Mouse (Mus musculus) testis, postnatal 14 days (tissue): Measurements from ENCODE around the gene Vwa3b.
A peak's percentile ranks its signal among the peaks of the same experiment; 100 is the strongest.

Experiments used
- DNase-seq: peaks from one replicate; pipeline ENCODE4 v3.0.0; 2021; ENCODE audit warnings: low spot score

Vwa3b gene

DNA sequence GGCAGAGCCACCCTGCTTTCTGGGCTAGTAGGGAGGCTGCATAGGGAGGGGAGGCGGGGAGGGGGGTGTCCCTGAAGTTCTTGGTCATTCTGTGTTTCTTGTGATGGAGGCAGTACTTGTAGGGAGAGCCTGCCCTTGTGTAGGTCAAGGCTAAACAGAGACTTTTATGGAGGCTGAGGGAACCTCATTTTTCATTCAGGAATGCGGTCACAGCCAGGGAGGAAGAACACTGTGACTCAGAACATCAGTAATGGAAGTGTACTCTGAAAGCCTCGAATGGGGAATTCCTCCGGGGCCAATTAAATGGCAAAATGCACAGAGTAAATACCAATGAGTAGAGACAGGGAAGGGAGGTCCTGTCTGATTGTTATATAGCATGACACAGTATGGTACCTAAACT, 37.4 kb downstream of the Vwa3b start:
- DNase-seq = no peak

DNA sequence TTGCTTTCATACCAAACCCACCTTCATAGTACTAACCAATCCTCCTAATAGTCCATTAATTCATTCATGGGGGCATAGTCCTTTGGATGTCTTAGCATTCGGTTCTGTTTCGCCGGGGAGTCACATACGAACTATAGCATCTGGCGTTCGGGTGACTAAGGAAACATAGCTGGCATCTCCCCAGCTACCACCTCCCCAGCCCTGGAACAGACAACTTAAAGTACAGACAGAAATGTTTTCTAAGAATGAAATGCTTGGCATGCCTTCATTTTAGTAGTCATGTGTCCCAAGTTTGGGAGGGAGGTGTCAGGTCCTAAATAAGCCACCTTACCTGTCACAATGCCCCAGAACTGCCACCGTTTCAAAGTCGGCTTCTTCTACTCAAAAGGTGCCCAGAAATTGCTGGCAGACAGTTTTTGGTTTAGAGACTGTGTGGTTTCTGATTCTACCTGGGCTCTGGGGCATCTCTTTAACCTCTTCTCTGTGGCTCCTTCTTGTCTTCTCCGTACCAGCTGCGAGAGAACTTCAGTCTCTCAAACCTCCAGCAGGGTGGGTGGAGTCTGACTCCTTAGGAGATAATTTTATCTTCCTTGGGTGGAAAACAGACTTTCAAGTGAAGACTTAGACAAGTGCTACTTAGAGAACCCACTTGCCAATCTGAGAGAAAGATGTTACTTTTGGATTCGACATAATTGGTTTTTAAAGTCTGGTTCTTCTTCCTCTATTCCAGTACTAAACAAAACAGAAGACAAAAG, 39.4 kb downstream of the Vwa3b start:
- DNase-seq = no peak

DNA sequence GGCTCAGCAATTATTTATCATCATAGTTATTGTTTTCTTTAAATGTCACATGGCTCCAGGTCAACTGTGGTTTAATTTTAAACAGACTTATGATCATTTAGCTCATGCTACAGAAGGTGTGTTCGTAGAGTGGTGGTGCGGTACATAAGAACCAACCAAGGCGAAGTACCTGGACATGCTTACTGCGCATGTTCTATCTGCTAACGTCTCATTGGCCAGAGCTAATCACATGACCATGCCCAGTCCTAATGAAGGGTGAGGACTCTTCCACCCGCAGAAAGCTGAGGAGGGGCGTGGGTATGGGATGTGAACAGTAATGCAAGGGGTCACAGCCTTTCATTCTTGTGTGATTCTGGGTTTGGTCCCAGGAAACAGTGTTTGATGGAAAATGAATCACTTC, 49.4 kb downstream of the Vwa3b start:
- no peak for DNase-seq

DNA sequence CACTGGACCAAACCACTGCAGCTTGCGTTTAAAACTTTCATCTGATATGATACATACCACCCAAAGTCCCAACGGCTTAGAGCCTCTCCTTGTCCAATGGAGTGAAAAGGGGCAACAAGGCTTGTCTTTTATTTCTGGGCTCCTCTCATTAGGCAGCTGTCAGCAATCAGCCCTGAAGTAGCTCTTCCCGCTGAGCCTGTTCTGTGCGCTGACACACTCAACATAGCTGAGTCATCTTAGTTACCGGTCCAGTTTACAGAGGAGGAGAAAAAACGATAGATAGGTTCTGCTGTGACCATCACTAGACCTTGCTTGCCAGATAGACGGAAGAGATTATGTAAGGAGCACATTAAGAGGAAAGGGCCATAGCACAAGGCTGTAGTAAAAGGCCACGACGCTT, 50.9 kb downstream of the Vwa3b start:
- DNase-seq = no peak

DNA sequence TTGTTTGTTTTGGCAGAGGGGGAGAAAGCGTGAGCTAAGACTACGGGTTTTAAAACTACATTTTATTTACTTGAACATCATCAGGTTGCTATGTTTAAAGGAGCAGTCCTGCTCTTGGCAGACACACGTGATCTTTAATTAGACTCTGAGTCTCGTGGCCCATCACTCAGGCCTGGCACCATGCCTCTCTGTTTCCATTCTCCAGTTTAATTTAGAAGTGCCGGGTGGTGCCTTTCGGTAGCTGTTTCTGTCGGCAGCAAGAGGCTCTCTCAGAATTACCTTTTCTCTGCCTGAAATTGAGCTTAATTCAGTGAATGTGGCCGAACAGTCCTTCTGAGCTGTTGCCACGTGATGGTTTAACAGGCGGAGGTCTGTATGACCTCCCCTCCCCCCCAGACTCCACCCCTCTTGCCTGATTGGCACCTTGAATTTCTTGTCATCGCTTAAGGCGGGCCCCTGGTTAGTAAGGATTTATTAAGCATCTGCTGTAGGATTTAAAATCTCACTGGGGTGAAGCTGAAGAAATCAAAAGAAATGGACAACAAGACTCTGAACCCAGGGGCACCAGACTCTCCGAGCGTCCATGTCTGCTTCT, 51.7 kb downstream of the Vwa3b start:
- no peak for DNase-seq

DNA sequence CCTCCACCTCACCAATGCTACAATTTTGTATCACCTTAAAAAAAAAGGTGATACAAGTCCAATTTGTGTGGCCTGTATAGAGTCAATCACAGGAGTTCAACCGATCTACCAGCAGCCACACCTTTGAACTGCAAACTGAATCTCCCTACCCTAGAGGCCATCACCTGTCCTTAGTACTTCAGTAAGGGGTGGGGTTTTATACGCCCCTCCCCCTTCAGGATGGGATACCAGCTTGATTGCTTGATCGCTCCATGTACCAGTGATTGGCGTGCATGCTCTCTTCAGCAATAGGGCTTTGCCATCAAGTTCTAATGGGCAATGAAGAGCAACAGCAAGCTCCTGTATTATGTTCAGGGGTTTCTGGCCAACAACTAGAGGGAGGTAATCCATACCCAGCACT, 54.0 kb downstream of the Vwa3b start:
- no peak for DNase-seq

DNA sequence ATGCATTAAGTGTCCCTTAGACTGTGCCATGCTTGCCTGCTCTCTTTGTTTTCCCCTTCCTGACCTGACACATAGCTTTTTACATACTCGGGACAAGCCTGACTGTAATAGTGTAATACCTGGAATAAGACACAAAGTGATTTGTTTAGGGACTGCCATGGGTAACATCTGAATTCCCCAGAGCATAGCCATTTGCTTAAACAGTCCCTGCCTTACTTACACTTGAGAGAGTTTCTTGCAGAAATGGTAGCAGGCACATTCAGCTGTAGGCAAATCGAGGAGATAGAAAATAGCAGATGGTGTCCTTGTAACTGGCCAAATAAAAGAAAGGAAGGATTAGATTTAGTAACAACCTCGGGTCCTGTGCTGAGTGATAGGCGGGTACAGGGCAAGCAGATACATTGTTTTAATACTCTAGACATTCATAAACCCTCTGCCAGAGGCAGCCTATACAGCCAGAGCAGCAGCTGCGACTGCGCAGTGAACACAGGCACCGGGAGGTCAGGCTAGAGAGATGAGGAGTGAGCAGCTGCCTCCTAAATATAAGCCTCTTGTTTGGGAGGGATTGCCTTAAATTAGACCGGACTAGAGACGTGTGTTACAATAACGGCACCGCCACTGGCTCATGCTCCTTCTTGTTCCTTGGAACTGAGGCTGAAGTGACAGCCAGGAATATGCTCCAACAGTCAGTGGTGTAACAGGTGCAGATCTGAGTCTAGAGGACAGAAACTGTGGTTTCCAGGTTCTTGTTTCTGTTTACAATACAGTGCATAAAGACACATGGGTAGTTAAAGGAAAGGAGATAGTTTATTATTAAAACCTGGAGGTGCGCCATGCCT, 55.2 kb downstream of the Vwa3b start:
- peak; percentile 62 for DNase-seq

DNA sequence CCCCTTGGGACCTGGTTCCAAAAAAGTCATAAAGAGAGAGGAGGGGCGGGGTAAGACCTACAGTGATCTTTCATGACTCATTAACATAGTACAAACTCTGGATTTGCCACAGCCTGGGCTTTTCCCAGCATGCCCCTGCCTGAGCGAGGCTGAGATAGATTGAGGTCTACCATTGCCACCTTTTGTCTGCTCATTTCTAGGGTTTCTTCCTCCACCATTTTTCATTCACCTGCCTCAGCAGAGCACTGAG, 55.7 kb downstream of the Vwa3b start:
- DNase-seq = no peak

DNA sequence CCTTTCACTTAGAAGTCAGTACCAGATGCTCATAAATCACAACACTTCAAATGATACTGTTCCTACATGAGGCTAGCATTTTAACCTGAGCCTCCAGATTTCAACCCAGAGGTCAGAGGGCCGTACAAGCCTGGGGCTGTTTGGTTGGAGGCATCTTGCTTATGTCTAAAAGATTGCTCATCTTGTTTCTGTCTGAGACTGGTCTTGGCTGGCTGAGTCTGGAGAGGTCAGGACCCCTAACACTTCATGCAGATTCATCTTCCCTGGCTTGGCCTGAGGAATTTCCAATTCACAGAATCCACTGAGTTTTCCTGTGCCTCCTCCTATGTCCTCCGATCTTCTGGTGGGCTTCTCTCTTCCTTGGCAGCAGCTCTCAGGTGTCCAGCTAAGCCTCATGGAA, 57.7 kb downstream of the Vwa3b start:
- no peak for DNase-seq

DNA sequence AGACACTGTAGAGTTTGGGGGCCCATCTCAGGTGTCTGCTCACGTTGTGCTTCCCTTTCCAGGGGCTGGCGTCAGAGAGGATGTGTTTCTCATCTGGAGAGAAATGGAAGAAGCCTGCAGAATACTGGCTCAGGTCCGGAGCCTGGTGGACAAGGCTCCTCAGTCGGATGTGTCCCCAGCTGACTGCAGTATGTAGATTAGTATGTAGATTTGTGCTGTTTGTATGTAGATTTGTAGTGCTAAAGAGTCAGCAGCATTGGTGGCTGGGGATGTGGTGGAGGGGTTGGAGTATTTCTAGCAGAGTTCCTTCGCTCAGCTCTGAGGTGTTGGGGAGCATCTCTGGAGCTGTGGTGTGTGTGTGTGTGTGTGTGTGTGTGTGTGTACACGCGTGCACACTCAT, 58.8 kb downstream of the Vwa3b start:
- no peak for DNase-seq

DNA sequence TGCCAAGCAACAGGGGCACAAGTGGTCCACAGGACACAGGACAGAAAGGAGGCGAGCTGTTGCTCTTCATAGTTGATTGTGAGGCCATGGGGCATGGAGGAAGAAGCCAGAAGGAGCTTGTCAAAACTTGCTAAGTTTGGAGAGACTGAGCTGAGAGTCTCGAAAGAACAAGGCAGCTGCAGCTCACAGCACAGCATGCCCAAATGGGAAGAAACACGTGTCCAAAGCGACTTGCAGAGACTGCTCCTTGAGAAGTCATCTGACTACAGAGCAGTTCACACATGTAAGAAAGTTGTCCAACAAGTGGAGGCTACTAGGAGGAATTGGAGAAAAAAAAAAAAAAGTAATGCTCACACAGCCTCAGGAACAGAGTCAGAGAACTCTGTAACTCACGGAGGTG, 62.8 kb downstream of the Vwa3b start:
- DNase-seq = no peak

DNA sequence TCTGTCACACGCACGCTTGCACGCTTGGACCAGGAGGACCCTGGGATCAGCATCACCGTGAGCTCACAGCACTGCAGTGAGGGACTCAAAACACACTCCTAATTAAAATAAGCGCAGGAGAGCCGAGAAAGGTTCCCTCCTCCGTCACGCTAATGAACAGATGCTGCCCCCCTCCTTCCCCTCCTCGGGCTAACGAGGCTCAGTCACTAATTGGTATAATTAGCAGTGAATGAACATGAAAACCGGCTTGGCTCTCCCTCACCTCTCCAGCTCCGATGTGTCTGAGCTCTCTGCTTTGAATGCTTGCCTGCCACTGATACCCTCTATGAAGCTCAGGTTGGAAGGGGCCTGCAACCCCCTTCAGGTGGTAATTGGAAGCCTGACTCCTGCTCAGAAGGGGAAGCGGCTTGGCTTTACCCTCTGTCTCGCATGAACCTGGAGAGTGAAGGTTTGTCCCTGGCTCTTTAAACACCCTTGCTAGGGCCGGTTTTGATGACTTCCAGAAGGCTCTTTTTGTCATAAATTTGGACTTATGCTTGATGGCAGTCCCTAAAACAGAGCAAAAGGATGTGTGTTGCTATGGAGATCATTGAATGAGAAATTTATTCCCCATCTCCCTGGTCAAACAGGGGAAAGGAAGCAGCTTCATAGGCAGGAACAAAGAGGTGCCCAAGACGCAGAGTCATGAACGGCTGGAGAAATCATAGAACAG, 71.1 kb downstream of the Vwa3b start:
- no peak for DNase-seq

DNA sequence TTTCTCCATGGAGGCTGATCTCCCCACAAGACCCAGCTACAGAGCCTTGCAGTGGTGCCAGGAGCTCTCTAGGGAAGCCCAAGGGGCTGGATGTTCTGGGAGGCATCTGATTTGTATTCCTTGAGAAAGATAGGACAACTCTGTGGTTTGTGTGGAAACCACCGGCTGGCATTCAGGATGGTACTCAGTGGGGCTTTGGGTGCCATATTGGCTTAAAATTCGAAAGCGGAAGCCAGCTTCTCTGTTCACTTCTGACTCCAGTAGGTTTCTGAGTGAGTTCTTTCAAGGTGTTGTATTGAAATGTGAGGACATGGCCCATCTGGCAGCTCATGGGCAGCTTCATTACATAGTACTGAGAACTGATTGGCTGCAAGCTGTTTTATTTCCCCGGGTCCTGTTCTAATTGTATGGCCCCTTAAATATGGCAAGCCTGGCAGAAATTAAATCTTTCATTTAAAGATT, 71.7 kb downstream of the Vwa3b start:
- DNase-seq = no peak

DNA sequence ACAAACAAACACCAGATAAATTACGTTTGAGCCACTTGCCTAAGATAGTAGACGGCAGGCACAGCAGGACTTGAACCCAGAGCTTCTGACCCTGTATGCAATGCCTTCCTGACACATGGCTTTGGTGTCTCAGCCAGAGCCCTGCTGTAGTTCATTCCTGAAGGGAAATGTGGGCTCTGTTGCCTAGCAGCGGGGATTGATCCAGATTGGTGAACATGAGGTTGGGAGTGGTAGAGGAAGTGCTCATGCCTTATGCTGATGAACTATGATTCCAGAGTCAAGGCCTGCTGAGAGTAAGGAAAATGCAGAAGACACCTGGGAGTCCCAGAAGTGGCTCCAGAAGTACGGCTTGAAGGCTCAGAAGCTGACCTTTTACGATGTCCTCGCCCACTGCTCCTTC, 74.0 kb downstream of the Vwa3b start:
- DNase-seq = no peak

DNA sequence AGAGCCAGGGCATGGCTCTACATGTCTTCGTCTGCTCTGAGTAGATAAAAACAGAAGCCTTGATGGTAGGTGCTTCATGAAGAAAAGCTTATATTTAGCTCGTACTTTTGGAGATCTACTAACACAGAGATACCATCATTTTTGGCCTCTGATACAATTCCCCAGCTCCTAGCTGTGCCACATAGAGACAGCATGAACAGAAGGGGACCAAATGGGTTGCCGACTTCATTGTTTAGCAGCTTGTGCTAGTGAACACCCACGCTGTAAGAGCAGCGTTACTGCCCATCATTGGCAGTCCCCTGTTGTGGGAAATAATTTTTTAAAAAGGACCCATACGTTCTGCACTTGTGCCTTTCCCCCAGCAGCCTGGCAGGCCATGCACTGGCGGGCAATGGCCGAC, 74.6 kb downstream of the Vwa3b start:
- no peak for DNase-seq

DNA sequence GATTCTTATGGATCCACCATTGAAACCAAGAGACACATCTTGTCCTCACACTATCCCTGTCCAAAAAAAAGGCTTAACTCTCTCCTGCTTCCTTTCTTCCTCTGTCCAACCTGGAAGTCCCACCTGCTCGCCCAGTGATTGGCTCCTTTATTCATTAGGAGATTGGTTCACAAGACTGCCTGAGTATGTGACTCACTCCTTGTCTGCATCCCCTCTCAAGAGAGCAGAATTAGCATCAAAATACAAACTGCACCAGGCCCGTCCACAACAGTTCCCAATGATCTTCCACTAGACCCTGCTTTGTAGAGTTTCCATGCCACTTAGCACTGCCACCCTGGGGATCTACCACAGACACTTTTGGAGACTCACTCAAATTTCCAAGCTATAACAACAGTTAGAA, 75.3 kb downstream of the Vwa3b start:
- no peak for DNase-seq

DNA sequence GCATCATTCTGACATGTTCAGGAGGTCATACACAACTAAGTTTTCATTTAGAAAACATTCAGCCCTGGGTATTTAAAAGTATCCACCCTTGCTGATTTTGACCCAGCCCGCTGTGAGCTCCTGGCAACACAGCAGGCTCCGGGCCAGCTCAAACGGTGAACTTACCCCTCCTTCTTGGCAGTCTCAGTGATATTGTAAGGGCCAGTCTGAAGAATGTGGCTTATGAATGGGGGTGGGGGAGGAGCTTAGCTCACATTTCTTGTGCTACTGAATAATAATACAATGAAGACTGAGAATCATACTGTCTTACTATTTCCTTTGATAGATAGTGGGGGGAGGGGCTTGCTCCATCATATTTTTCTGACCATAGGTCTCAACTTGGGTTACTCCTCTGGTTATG, 78.8 kb downstream of the Vwa3b start:
- DNase-seq = no peak

DNA sequence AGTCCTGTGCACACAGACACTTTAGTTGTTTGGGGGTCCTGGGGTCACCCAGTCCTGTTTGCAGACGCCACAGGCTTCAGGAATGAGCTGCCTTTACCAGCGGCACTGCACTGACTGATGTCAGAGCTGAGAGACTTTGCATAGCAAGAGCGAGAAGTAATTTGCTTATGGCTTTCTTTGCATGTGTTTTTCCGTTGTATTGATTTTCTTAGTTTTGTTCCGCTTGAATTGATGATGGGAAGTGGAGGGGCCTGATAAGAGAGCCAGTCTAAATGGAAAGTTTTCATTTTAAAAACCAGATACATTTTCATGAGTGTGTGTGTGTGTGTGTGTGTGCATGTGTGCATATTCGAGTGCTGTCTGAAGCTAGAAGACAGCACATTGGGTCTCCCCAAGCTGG, 87.4 kb downstream of the Vwa3b start:
- no peak for DNase-seq

DNA sequence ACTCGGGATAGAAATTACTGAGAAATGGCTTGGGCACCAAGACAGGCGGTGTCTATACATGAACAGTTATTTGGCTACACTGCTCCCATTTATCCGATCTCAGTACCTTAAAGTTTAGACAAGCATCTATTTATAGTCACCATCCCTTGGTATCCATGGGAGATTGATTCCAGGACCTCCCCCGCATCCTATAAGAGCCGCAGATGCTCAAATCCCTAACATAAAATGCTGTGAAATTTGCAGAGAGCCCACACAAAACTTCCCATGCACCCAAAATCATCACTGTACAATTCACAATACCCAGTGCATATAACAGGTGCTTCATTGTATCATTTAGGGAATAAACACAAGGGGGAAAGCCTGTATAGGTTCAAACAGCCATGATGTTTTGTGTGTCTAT, 89.5 kb downstream of the Vwa3b start:
- no peak for DNase-seq

DNA sequence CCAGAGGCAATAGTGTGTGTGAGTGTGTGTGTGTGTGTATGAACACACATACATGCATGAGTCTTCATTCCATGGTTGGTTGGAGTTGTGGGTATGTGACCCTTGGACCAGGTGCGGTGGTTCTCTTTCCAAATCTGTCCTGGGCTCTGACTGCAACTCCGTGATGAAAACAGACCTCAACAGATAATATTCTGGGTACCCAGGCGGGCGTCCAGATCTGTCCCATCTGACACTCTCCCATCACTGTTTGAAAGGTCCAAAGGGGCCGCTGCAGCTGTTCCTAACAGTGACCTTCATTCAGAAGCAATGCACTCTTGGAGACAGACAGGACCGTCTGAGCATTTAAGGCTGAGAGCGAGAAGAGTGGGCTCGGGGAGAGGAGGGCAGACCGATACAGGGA, 90.2 kb downstream of the Vwa3b start:
- DNase-seq = no peak

DNA sequence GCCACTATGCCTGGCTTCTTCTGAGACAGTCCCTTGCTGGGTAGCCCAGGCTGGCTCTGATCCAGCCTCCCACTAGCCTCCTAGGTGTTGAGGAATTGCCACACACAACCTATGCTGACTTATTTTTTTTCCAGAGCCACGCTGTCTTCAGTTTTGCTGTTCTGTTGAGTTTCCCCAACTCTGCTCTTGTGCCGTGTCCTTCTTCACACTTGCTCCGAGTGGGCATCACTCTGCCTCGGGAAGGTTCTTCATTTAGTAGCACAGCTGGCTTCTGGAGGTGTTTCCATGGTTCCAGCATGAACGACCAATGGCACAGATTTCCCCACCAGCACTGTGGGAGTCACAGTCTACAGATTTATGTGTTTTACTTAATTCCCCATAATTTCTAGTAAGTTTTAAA, 91.6 kb downstream of the Vwa3b start:
- no peak for DNase-seq

DNA sequence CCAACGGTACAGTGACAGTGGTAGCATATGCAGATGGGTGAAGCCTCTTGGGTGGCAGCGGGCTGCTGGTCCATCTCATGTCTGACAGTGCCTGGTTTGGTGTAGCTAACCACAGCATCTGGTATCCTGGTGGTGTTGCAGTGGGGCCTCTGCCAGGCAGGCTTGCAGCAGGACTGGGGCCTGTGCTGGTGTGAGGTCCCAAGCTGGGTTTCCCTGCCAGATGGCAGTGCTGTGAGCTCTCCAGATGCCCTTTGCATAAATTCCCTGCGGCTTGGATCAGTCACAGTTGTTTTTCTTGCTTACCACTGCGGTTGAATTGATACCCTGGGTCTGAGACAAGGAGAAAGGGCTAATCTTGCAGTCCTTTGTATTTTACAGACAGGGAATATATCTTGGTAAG, 95.9 kb downstream of the Vwa3b start:
- DNase-seq = no peak

DNA sequence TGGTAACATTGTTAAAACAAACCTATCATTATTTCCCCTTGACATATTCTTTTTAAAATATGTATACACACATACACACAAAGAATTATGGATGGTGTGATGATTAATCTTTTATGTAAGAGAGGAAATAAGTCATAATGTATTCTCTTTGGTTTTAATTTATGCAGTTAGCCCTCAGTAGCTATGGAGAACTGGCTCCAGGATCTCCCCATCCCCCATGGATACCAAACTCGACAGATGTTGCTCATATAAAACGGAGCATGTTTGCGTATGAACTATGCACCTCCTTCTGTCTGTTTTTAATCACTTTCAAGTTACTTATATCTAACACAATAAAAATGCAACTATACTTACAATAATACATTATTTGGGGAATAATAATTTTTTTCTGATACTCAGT, 96.4 kb downstream of the Vwa3b start:
- DNase-seq = no peak
